Mouse (Mus musculus): Measurements from ENCODE around the gene 4930442H23Rik. TPM values are rescaled to one million over a fixed set of nuclear protein-coding genes. Genes with fewer than 3 reads are reported as not detected.

The 4930442H23Rik gene
- total and polyA plus RNA-seq, 3 experiments = not detected

GRCm38 (mm10) chr10:81151261-81151660, 32.4 kb downstream of the 4930442H23Rik start:
- TF ChIP-seq GATA1 (IDR thresholded peaks at IDR 0.05; ENCODE audit: borderline replicate concordance, low read length) (no peak), POLR2AphosphoS5 (IDR thresholded peaks at IDR 0.05; ENCODE audit: insufficient replicate concordance, low read depth, low read length) (no peak), TAL1 (conservative IDR thresholded peaks at IDR 0.05; ENCODE audit: low read depth, low read length) (no peak), GATA2 (IDR thresholded peaks at IDR 0.05; ENCODE audit: borderline replicate concordance, low read depth, low read length) (no peak), CTCF (IDR thresholded peaks at IDR 0.05; ENCODE audit: low read depth, low read length) (no peak)
- Histone ChIP-seq H3K9me3 (replicated peaks) (peaks cover 12% of the 10 kb centered on the region), H3K36me3 (replicated peaks) (peaks cover 96% of the 10 kb centered on the region), H3K4me3 (ENCODE audit: low read depth, low read length) (no peak overlapping the region), H3K27me3 (ENCODE audit: insufficient read depth, low read length) (no peaks in the 10 kb centered on the region), H3K4me1 (ENCODE audit: insufficient read depth, low read depth, low read length) (peaks cover 59% of the 10 kb centered on the region)
- DNase-seq (ENCODE audit: low spot score) (no peak), ATAC-seq (ENCODE audit: extremely low read depth, insufficient number of reproducible peaks, low FRiP score, poor library complexity, severe bottlenecking) (no peak)

- no peak for ATAC-seq (ENCODE audit: extremely low read depth, insufficient number of reproducible peaks, low FRiP score, poor library complexity, severe bottlenecking)
- no peaks in the 10 kb centered on the region for H3K27me3 ChIP-seq (ENCODE audit: insufficient read depth, low read length)
- H3K4me1 ChIP-seq (ENCODE audit: insufficient read depth, low read depth, low read length) = peaks cover 81% of the 10 kb centered on the region
- TF ChIP-seq POLR2AphosphoS5 (IDR thresholded peaks at IDR 0.05; ENCODE audit: insufficient replicate concordance, low read depth, low read length) (no peak), TAL1 (conservative IDR thresholded peaks at IDR 0.05; ENCODE audit: low read depth, low read length) (no peak), GATA1 (IDR thresholded peaks at IDR 0.05; ENCODE audit: borderline replicate concordance, low read length) (no peak), GATA2 (IDR thresholded peaks at IDR 0.05; ENCODE audit: borderline replicate concordance, low read depth, low read length) (no peak), CTCF (IDR thresholded peaks at IDR 0.05; ENCODE audit: low read depth, low read length) (no peak)
- H3K4me3 ChIP-seq (ENCODE audit: low read depth, low read length) = peak overlapping the region; percentile 56; the same call in 1 of the 2 replicates
- peaks cover 98% of the 10 kb centered on the region for H3K36me3 ChIP-seq (replicated peaks)
- DNase-seq (ENCODE audit: low spot score) = no peak
- H3K9me3 ChIP-seq (replicated peaks) = peaks cover 23% of the 10 kb centered on the region
Observed at GRCm38 (mm10) chr10:81146296-81146695, 37.4 kb downstream of the 4930442H23Rik start.

- peaks cover 98% of the 10 kb centered on the region for H3K36me3 ChIP-seq (replicated peaks)
- no peak for DNase-seq (ENCODE audit: low spot score)
- peak overlapping the region; percentile 56; the same call in 1 of the 2 replicates for H3K4me3 ChIP-seq (ENCODE audit: low read depth, low read length)
- H3K4me1 ChIP-seq (ENCODE audit: insufficient read depth, low read depth, low read length) = peaks cover 83% of the 10 kb centered on the region
- ATAC-seq (ENCODE audit: extremely low read depth, insufficient number of reproducible peaks, low FRiP score, poor library complexity, severe bottlenecking) = no peak; the same call in 1 of the 2 replicates
- H3K27me3 ChIP-seq (ENCODE audit: insufficient read depth, low read length) = no peaks in the 10 kb centered on the region
- peaks cover 23% of the 10 kb centered on the region for H3K9me3 ChIP-seq (replicated peaks)
- TF ChIP-seq GATA1 (IDR thresholded peaks at IDR 0.05; ENCODE audit: borderline replicate concordance, low read length) (no peak), GATA2 (IDR thresholded peaks at IDR 0.05; ENCODE audit: borderline replicate concordance, low read depth, low read length) (no peak), CTCF (IDR thresholded peaks at IDR 0.05; ENCODE audit: low read depth, low read length) (no peak), POLR2AphosphoS5 (IDR thresholded peaks at IDR 0.05; ENCODE audit: insufficient replicate concordance, low read depth, low read length) (no peak), TAL1 (conservative IDR thresholded peaks at IDR 0.05; ENCODE audit: low read depth, low read length) (no peak)
Observed at GRCm38 (mm10) chr10:81145778-81146177, 37.9 kb downstream of the 4930442H23Rik start.

- peak overlapping the region; percentile 56; the same call in 1 of the 2 replicates for H3K4me3 ChIP-seq (ENCODE audit: low read depth, low read length)
- TF ChIP-seq GATA2 (IDR thresholded peaks at IDR 0.05; ENCODE audit: borderline replicate concordance, low read depth, low read length) (no peak), GATA1 (IDR thresholded peaks at IDR 0.05; ENCODE audit: borderline replicate concordance, low read length) (no peak), POLR2AphosphoS5 (IDR thresholded peaks at IDR 0.05; ENCODE audit: insufficient replicate concordance, low read depth, low read length) (no peak), CTCF (IDR thresholded peaks at IDR 0.05; ENCODE audit: low read depth, low read length) (no peak), TAL1 (conservative IDR thresholded peaks at IDR 0.05; ENCODE audit: low read depth, low read length) (no peak)
- no peak for ATAC-seq (ENCODE audit: extremely low read depth, insufficient number of reproducible peaks, low FRiP score, poor library complexity, severe bottlenecking)
- H3K4me1 ChIP-seq (ENCODE audit: insufficient read depth, low read depth, low read length) = peaks cover 86% of the 10 kb centered on the region
- H3K27me3 ChIP-seq (ENCODE audit: insufficient read depth, low read length) = no peaks in the 10 kb centered on the region
- H3K36me3 ChIP-seq (replicated peaks) = peaks cover 100% of the 10 kb centered on the region
- H3K9me3 ChIP-seq (replicated peaks) = peaks cover 23% of the 10 kb centered on the region
- no peak for DNase-seq (ENCODE audit: low spot score)
Observed at GRCm38 (mm10) chr10:81145307-81145706, 38.3 kb downstream of the 4930442H23Rik start.

- peaks cover 87% of the 10 kb centered on the region for H3K4me1 ChIP-seq (ENCODE audit: insufficient read depth, low read depth, low read length)
- no peaks in the 10 kb centered on the region for H3K27me3 ChIP-seq (ENCODE audit: insufficient read depth, low read length)
- peaks cover 23% of the 10 kb centered on the region for H3K9me3 ChIP-seq (replicated peaks)
- H3K36me3 ChIP-seq (replicated peaks) = peaks cover 100% of the 10 kb centered on the region
- TF ChIP-seq TAL1 (conservative IDR thresholded peaks at IDR 0.05; ENCODE audit: low read depth, low read length) (no peak), CTCF (IDR thresholded peaks at IDR 0.05; ENCODE audit: low read depth, low read length) (no peak), GATA1 (IDR thresholded peaks at IDR 0.05; ENCODE audit: borderline replicate concordance, low read length) (no peak), POLR2AphosphoS5 (IDR thresholded peaks at IDR 0.05; ENCODE audit: insufficient replicate concordance, low read depth, low read length) (no peak), GATA2 (IDR thresholded peaks at IDR 0.05; ENCODE audit: borderline replicate concordance, low read depth, low read length) (no peak)
- peak overlapping the region; percentile 56; the same call in 1 of the 2 replicates for H3K4me3 ChIP-seq (ENCODE audit: low read depth, low read length)
- ATAC-seq (ENCODE audit: extremely low read depth, insufficient number of reproducible peaks, low FRiP score, poor library complexity, severe bottlenecking) (no peak), DNase-seq (ENCODE audit: low spot score) (no peak)
Observed at GRCm38 (mm10) chr10:81144667-81145066, 39.0 kb downstream of the 4930442H23Rik start.

DNA sequence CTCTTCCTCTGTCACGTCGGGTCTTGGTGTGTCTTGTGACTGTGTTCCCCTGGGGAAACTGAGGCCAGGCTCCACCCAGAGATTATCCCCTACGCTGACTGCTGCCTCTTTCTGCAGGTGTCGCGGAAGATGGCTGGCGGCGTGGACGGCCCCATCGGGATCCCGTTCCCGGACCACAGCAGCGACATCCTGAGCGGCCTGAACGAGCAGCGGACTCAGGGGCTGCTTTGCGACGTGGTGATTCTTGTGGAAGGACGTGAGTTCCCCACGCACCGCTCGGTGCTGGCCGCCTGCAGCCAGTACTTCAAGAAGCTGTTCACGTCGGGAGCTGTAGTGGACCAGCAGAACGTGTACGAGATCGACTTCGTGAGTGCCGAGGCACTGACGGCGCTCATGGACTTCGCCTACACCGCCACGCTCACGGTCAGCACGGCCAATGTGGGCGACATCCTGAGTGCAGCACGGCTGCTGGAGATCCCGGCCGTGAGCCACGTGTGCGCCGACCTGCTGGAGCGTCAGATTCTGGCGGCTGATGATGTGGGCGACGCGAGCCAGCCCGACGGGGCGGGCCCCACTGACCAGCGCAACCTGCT, 39.7 kb downstream of the 4930442H23Rik start:
- Histone ChIP-seq H3K27me3 (ENCODE audit: insufficient read depth, low read length) (no peaks in the 10 kb centered on the region), H3K36me3 (replicated peaks) (peaks cover 100% of the 10 kb centered on the region), H3K4me1 (ENCODE audit: insufficient read depth, low read depth, low read length) (peaks cover 93% of the 10 kb centered on the region), H3K4me3 (ENCODE audit: low read depth, low read length) (peak overlapping the region; percentile 47; the same call in 1 of the 2 replicates), H3K9me3 (replicated peaks) (peaks cover 23% of the 10 kb centered on the region)
- DNase-seq (ENCODE audit: low spot score) (no peak), ATAC-seq (ENCODE audit: extremely low read depth, insufficient number of reproducible peaks, low FRiP score, poor library complexity, severe bottlenecking) (no peak)
- TF ChIP-seq GATA1 (IDR thresholded peaks at IDR 0.05; ENCODE audit: borderline replicate concordance, low read length) (no peak), GATA2 (IDR thresholded peaks at IDR 0.05; ENCODE audit: borderline replicate concordance, low read depth, low read length) (no peak), POLR2AphosphoS5 (IDR thresholded peaks at IDR 0.05; ENCODE audit: insufficient replicate concordance, low read depth, low read length) (no peak), TAL1 (conservative IDR thresholded peaks at IDR 0.05; ENCODE audit: low read depth, low read length) (no peak), CTCF (IDR thresholded peaks at IDR 0.05; ENCODE audit: low read depth, low read length) (no peak)
